Mouse (Mus musculus): Measurements from ENCODE around the gene Tmem59l.

DNA sequence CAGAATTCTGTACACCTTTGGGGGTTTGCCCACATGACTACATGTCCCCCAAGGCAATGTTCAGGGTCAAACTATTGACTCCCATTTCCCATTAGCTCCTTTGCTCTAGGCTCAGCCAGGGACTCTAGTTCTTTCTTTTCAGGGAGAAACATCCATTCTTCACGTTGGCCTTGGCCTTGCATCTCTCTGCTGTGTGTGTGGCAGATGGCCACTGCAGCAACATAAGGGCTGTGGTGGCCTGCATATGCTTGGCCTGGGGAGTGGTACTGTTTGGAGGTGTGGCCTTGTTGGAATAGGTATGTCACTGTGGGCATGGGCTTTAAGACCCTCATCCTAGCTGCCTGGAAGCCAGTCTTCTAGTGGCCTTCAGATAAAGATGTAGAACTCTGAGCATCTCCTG, 41.2 kb downstream of the Tmem59l start:
- TF ChIP-seq CTCF (IDR thresholded peaks at IDR 0.05; ENCODE audit: extremely low read depth, insufficient read length, insufficient replicate concordance, low read depth, low read length) (no peak), POLR2A (IDR thresholded peaks at IDR 0.05; ENCODE audit: low read depth, low read length) (no peak)
